Mouse (Mus musculus) T-helper 17 cell (primary cell): ENCODE measurements around the gene Bpifb9b.
"Not testable (repeated sequence)": the region's sequence is repeated elsewhere in the genome, so short reads cannot be mapped to it uniquely, and the experiment has no call there.

Experiments
- in situ Hi-C, 2 experiments: fragments of 300-600 bp; cut with MboI, MseI; formaldehyde crosslinking; loops; 1 replicate in 1 of 2; 2 replicates in 1 of 2; pipeline ENCODE4 v1.15.1; 2025; ENCODE audit warnings: high pct_unique_total_duplicates in 2 of 2

Gene Bpifb9b

GRCm38 (mm10) chr2:154306927-154307326, at the start of gene Bpifb9b:
Gene Bpifb9b, plus strand, starts transcription at chr2:154307227.
- in situ Hi-C loops = loop anchor here (5.0 kb wide), 1 partner anchor 50 kb away; the partner anchor contains the start of gene Bpifb9a (in 2 of the 2)

- in situ Hi-C loops = loop anchor here (5.0 to 10.0 kb wide), 2 partner anchors 50 to 1517 kb away; partner anchors contain the start of genes Bpifb9b (in 2 of the 2) and Mmp24 (in 1 of the 2)
Observed at GRCm38 (mm10) chr2:154257554-154257953, 49.5 kb upstream of the Bpifb9b start, which contains the start of gene Bpifb9a. Gene Bpifb9a, plus strand, starts transcription at chr2:154257854.

DNA sequence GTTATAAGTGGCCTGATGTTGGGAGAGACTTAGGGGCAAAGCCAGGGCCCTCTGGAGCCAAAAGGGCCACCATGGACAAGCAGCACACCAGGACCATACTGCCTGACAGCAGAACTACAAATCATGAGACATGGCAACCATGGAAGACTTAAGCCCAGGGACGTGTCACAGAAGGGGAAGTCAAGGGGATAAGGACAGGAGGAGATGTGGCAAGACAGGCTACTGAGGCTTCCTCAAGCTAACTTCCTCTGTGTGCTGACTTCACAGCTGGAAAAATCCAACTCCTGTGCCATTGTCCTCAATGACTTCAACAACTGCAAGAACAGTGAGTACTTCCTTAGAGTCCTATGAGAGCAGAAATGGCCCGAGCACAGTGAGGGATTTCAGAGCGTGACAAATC, 42.6 kb upstream of the Bpifb9b start:
- in situ Hi-C loops = not testable (repeated sequence)

- in situ Hi-C loops = loop anchor here in 1 of 2 experiments (5.0 kb wide), 1 partner anchor 80 kb away; no protein-coding TSS in a partner anchor
Observed at GRCm38 (mm10) chr2:154291866-154292265, 15.2 kb upstream of the Bpifb9b start.

DNA sequence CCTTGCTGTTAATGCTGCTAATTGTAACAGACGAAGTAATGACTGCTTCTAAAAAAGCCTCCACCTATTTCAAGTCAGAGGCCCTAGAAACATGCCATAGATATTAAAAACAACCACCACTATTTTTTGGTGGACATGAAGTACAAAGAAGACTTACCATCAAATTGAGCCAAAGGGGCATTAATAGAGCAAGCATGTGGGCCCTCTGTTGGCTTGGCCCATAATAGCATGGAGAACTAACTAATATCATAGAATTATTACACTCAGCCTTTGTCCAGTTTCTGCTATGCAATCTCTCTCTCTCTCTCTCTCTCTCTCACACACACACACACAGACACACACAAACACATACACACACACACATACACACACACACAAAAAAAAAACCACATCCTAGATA, 14.2 kb upstream of the Bpifb9b start:
- in situ Hi-C loops = loop anchor here in 1 of 2 experiments (5.0 kb wide), 1 partner anchor 81 kb away; no protein-coding TSS in a partner anchor

GRCm38 (mm10) chr2:154294746-154295145, 12.3 kb upstream of the Bpifb9b start:
- in situ Hi-C loops = loop anchor here in 1 of 2 experiments (5.0 kb wide), 1 partner anchor 82 kb away; no protein-coding TSS in a partner anchor

- in situ Hi-C loops = no loop called here
Observed at GRCm38 (mm10) chr2:154300496-154300895, 6.5 kb upstream of the Bpifb9b start.

DNA sequence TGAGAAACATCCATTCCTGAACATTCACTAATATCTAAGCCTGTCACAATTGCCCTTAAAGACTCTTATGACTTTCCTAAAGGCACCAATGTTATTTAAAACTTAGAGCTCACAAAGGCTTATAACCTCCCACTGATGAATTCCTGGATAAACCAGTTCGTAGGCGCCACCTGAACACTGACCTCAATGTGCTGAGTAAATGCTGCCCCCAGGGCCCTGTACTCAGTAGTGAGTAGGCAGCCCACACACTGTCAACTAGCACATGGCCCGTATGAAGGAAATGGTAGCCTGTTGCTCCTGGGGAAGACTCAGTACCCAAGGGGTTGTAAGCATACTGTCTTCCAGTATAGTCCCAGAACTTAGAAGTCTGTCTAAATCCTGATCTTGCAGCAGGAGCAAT, 5.3 kb upstream of the Bpifb9b start:
- in situ Hi-C loops = no loop called here

DNA sequence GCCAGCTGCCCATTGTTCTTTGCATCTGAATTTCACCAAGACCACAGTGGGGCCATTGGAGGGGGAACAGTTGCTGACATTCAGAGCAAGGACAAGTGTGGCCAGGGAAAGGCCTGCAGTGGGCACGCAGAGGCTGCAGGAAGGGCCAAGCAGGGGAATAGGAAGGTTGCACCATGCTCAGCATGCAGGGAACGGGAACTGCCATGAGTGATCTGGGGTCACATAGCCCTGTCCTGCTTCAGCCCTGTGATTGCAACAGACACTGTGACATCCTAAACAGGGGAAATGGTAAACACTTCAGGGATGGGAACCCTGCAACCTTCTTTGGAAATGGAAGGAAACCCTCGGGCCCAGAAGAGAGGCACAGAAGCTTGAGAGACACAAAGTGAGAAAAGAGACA, 2.4 kb upstream of the Bpifb9b start:
- in situ Hi-C loops = loop anchor here (5.0 kb wide), 1 partner anchor 47 kb away; the partner anchor contains the start of gene Bpifb9a (in 2 of the 2)

DNA sequence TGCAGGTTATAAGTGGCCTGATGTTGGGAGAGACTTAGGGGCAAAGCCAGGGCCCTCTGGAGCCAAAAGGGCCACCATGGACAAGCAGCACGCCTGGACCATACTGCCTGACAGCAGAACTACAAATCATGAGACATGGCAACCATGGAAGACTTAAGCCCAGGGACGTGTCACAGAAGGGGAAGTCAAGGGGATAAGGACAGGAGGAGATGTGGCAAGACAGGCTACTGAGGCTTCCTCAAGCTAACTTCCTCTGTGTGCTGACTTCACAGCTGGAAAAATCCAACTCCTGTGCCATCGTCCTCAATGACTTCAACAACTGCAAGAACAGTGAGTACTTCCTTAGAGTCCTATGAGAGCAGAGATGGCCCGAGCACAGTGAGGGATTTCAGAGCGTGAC, 6.7 kb downstream of the Bpifb9b start:
- in situ Hi-C loops = not testable (repeated sequence)

- in situ Hi-C loops = no loop called here
Observed at GRCm38 (mm10) chr2:154326852-154327251, 19.8 kb downstream of the Bpifb9b start.

DNA sequence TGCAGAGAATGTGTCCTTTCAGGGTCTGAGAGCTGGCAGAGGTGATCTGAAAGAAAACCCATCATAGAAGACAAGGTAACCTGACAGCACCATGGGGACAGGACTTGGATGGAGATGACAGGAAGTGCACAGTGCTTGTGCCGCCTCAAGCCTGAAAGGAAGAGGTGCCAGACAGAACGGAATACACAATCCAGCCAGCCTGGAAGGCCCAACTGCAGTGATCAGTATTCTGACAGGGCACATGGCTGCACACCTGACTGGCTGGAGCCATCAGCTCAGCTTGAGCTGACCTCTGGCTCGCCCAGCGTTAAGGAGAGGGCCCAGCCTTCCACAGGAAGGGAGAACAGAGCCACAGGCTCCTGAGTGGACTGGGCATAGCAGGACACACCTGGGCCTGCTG, 28.5 kb downstream of the Bpifb9b start:
- in situ Hi-C loops = no loop called here

DNA sequence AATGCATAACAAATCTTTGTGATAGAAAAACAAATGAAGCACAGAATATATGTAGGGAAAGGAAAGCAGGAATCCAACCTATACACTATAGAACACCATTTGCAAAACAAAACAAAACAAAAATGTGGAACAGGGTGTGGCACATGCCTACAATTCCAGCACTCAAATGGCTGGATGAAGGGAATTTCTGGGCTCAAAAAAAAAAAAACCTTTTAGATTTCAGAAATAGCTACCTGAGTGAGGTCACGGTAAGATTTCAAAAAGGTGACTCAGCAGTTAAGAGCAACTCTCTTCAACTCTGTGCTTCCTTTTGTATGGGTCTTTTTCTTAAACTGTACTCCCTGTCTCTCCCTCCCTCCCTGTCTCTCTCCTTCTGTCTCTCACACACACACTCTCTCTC, 31.1 kb downstream of the Bpifb9b start:
- in situ Hi-C loops = no loop called here

GRCm38 (mm10) chr2:154339356-154339755, 32.3 kb downstream of the Bpifb9b start:
- in situ Hi-C loops = no loop called here

GRCm38 (mm10) chr2:154348152-154348551, 41.1 kb downstream of the Bpifb9b start:
- in situ Hi-C loops = no loop called here

DNA sequence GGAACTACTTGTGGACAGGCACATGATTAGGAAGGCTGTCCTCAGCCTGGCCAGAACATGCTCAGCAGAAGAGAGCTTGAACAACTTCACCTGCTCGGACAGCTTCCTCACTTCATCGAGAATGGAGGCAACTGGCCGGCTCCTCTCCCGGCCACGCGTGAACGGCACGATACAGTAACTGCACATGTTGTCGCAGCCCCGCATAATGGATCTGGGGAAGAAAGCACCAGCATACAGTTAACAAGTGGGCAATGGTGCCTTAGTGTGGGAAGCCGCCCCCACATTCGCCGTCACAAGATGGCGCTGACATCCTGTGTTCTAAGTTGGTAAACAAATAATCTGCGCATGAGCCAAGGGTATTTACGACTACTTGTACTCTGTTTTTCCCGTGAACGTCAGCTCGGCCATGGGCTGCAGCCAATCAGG, 47.0 kb downstream of the Bpifb9b start:
- in situ Hi-C loops = not testable (repeated sequence)

DNA sequence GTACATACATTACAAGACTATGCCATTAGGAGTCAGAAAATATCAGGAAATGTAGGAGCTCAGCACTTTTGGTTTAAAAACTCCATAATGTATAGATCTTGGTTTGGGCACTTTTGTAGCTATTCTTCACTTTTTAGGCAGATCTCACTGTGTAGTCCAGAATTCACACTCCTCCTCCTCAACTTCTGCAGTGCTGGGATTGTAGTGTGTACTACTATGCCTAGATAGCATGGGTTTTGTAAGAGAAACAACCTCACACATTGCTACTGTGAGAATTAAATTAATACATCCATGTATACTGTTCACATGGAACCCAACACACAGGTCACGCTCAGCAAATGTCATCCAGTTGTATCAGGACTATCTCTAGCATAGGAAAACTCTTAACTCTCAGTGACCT, 60.5 kb downstream of the Bpifb9b start:
- in situ Hi-C loops = no loop called here
